Comparison of ENCODE assay signal across 8 mouse cellular contexts in genomic region chr17:35048932-35049440, GRCm38 (mm10). TPM values are rescaled to one million over a fixed set of nuclear protein-coding genes. Genes with fewer than 3 reads are reported as not detected.
DNase-seq lines count a peak whose midpoint lies in the region; ATAC-seq and TF ChIP-seq lines count a peak whose summit lies in the region.

No protein-coding gene starts in this region.

- DNase-seq in kidney, postnatal 0 days (ENCODE audit: low spot score), result no peak
- DNase-seq in kidney, adult 9 months, result no peak
- DNase-seq in liver, postnatal 0 days, result no peak
- no peak for DNase-seq in left cerebral cortex, adult 18-20 months (ENCODE audit: low spot score in 2 of 2)
- no peak for DNase-seq in ovary, postnatal 10 days (ENCODE audit: low spot score)
- no peak for DNase-seq in retina, embryonic 14.5 days (ENCODE audit: low spot score)

- no peak for TF ChIP-seq POLR2A in bone marrow macrophage, adult 2 months (IDR thresholded peaks at IDR 0.05; ENCODE audit: borderline replicate concordance, low read depth, low read length)

- H3K4me3 ChIP-seq in kidney, postnatal 0 days (replicated peaks; ENCODE audit: low read depth, low read length), result no peak overlapping the region
- H3K4me3 ChIP-seq in bone marrow macrophage, adult 2 months (ENCODE audit: insufficient read depth, low read length), result peak overlapping the region; percentile 86
- H3K4me3 ChIP-seq in hindbrain, embryonic 12.5 days, result no peak overlapping the region
- H3K4me3 ChIP-seq in liver, postnatal 0 days (ENCODE audit: low read depth, low read length), result peak overlapping the region; percentile 68

- 67% methylated on average over 5 of the region's 5 CpGs for WGBS in kidney, postnatal 0 days
- WGBS in hindbrain, embryonic 12.5 days, result 79% methylated on average over 5 of the region's 5 CpGs
- WGBS in liver, postnatal 0 days (ENCODE audit: insufficient replicate concordance), result 34% methylated on average over 5 of the region's 5 CpGs

- H3K27me3 ChIP-seq in kidney, postnatal 0 days (ENCODE audit: insufficient read depth, low read length), result no peaks in the 10 kb centered on the region
- H3K27me3 ChIP-seq in hindbrain, embryonic 12.5 days, result no peaks in the 10 kb centered on the region
- H3K27me3 ChIP-seq in liver, postnatal 0 days (ENCODE audit: insufficient read depth, low read length), result no peaks in the 10 kb centered on the region

- peak overlapping the region; percentile 98 for H3K27ac ChIP-seq in kidney, postnatal 0 days
- peak overlapping the region; percentile 99 for H3K27ac ChIP-seq in bone marrow macrophage, adult 2 months (ENCODE audit: insufficient read depth, low read depth, low read length)
- H3K27ac ChIP-seq in hindbrain, embryonic 12.5 days, result peak overlapping the region; percentile 93; the same call in 1 of the 2 replicates
- peak overlapping the region; percentile 98 for H3K27ac ChIP-seq in liver, postnatal 0 days (ENCODE audit: low read depth)

- H3K4me1 ChIP-seq in kidney, postnatal 0 days (replicated peaks; ENCODE audit: insufficient read depth, low read length), result peaks cover 32% of the 10 kb centered on the region
- H3K4me1 ChIP-seq in bone marrow macrophage, adult 2 months (ENCODE audit: control insufficient read depth, insufficient read depth, low read length), result peaks cover 47% of the 10 kb centered on the region
- peaks cover 56% of the 10 kb centered on the region for H3K4me1 ChIP-seq in hindbrain, embryonic 12.5 days
- peaks cover 61% of the 10 kb centered on the region for H3K4me1 ChIP-seq in liver, postnatal 0 days (ENCODE audit: insufficient read depth)

- no peaks in the 10 kb centered on the region for H3K9me3 ChIP-seq in kidney, postnatal 0 days (replicated peaks; ENCODE audit: low read length)
- H3K9me3 ChIP-seq in hindbrain, embryonic 12.5 days (replicated peaks), result no peaks in the 10 kb centered on the region
- H3K9me3 ChIP-seq in liver, postnatal 0 days (ENCODE audit: low read length), result no peaks in the 10 kb centered on the region

- no peak for TF ChIP-seq CTCF in kidney, postnatal 0 days (IDR thresholded peaks at IDR 0.05; ENCODE audit: low read depth)
- TF ChIP-seq CTCF in bone marrow macrophage, adult 2 months (IDR thresholded peaks at IDR 0.05; ENCODE audit: low read depth, low read length), result no peak
- no peak for TF ChIP-seq CTCF in liver, postnatal 0 days (IDR thresholded peaks at IDR 0.05; ENCODE audit: low read depth)

- H3K36me3 ChIP-seq in kidney, postnatal 0 days (ENCODE audit: insufficient read depth, low read length), result peaks cover 16% of the 10 kb centered on the region
- H3K36me3 ChIP-seq in hindbrain, embryonic 12.5 days, result peaks cover 4% of the 10 kb centered on the region
- peaks cover 18% of the 10 kb centered on the region for H3K36me3 ChIP-seq in liver, postnatal 0 days (replicated peaks; ENCODE audit: insufficient read depth, low read length)

- no peak for TF ChIP-seq EP300 in liver, postnatal 0 days (IDR thresholded peaks at IDR 0.05; ENCODE audit: low read depth)

- peak overlapping the region; percentile 81 for H3K4me2 ChIP-seq in kidney, postnatal 0 days (ENCODE audit: low read length)
- H3K4me2 ChIP-seq in hindbrain, embryonic 12.5 days (replicated peaks), result peak overlapping the region; percentile 79
- H3K4me2 ChIP-seq in liver, postnatal 0 days (ENCODE audit: low read depth, low read length), result peak overlapping the region; percentile 99

- no peak for ATAC-seq in kidney, postnatal 0 days (replicated peaks; ENCODE audit: low FRiP score, low read depth)
- ATAC-seq in hindbrain, embryonic 12.5 days (ENCODE audit: low FRiP score), result no peak
- ATAC-seq in liver, postnatal 0 days, result no peak

- peak overlapping the region; percentile 77; the same call in 1 of the 2 replicates for H3K9ac ChIP-seq in kidney, postnatal 0 days (ENCODE audit: low read depth, low read length)
- no peak overlapping the region for H3K9ac ChIP-seq in hindbrain, embryonic 12.5 days
- H3K9ac ChIP-seq in liver, postnatal 0 days (replicated peaks), result peak overlapping the region; percentile 87

RNA-seq across cellular contexts. Expression of gene Clic1, which starts 0.8 kb away (rescaled TPM):
- polyA plus RNA-seq in kidney, postnatal 0 days (2015; fragmentation: Nextera tagmentation; extraction: Ambion mirVana), result 266 and 282 TPM in 2 replicates
- 357 and 381 TPM in 2 replicates for polyA plus RNA-seq in bone marrow macrophage, adult 2 months (2012; ENCODE audit: insufficient read depth, insufficient read length, missing spikeins)
- 157 and 159 TPM in 2 replicates for polyA plus RNA-seq in hindbrain, embryonic 12.5 days (2016; fragmentation: Nextera tagmentation; extraction: Ambion mirVana)
- polyA plus RNA-seq in liver, postnatal 0 days (2015; fragmentation: Nextera tagmentation; extraction: Ambion mirVana), result 98.6 and 102 TPM in 2 replicates
- total RNA-seq in left cerebral cortex, adult 18-20 months (2021), result 10 to 100 TPM in 1 of 2 experiments, 1 to 10 TPM in 1; 9.1 to 10.2 TPM

RNA-seq across cellular contexts. Expression of gene Msh5, which starts 2.4 kb away (rescaled TPM):
- 2.7 and 3.0 TPM in 2 replicates for polyA plus RNA-seq in kidney, postnatal 0 days (2015; fragmentation: Nextera tagmentation; extraction: Ambion mirVana)
- polyA plus RNA-seq in bone marrow macrophage, adult 2 months (2012; ENCODE audit: insufficient read depth, insufficient read length, missing spikeins), result 2.4 and 3.2 TPM in 2 replicates
- 3.0 and 3.1 TPM in 2 replicates for polyA plus RNA-seq in hindbrain, embryonic 12.5 days (2016; fragmentation: Nextera tagmentation; extraction: Ambion mirVana)
- 3.8 and 4.2 TPM in 2 replicates for polyA plus RNA-seq in liver, postnatal 0 days (2015; fragmentation: Nextera tagmentation; extraction: Ambion mirVana)
- under 1 TPM; 0.65 to 0.68 TPM for total RNA-seq in left cerebral cortex, adult 18-20 months (2021)

RNA-seq across cellular contexts. Expression of gene Ddah2, which starts 9.8 kb away (rescaled TPM):
- 227 and 244 TPM in 2 replicates for polyA plus RNA-seq in kidney, postnatal 0 days (2015; fragmentation: Nextera tagmentation; extraction: Ambion mirVana)
- polyA plus RNA-seq in bone marrow macrophage, adult 2 months (2012; ENCODE audit: insufficient read depth, insufficient read length, missing spikeins), result 9.0 and 10.9 TPM in 2 replicates
- polyA plus RNA-seq in hindbrain, embryonic 12.5 days (2016; fragmentation: Nextera tagmentation; extraction: Ambion mirVana), result 512 and 517 TPM in 2 replicates
- 15.8 and 17.2 TPM in 2 replicates for polyA plus RNA-seq in liver, postnatal 0 days (2015; fragmentation: Nextera tagmentation; extraction: Ambion mirVana)
- total RNA-seq in left cerebral cortex, adult 18-20 months (2021), result 10 to 100 TPM in 1 of 2 experiments, 1 to 10 TPM in 1; 9.9 to 11.6 TPM

RNA-seq across cellular contexts. Expression of gene Ly6g6c, which starts 16.2 kb away (rescaled TPM):
- not detected in 2 replicates for polyA plus RNA-seq in kidney, postnatal 0 days (2015; fragmentation: Nextera tagmentation; extraction: Ambion mirVana)
- not detected in 2 replicates for polyA plus RNA-seq in bone marrow macrophage, adult 2 months (2012; ENCODE audit: insufficient read depth, insufficient read length, missing spikeins)
- not detected in 2 replicates for polyA plus RNA-seq in hindbrain, embryonic 12.5 days (2016; fragmentation: Nextera tagmentation; extraction: Ambion mirVana)
- 0.32 and 0.49 TPM in 2 replicates for polyA plus RNA-seq in liver, postnatal 0 days (2015; fragmentation: Nextera tagmentation; extraction: Ambion mirVana)
- not detected for total RNA-seq in left cerebral cortex, adult 18-20 months (2021)

RNA-seq across cellular contexts. Expression of gene Mpig6b, which starts 17.0 kb away (rescaled TPM):
- polyA plus RNA-seq in kidney, postnatal 0 days (2015; fragmentation: Nextera tagmentation; extraction: Ambion mirVana), result 0.36 and 0.45 TPM in 2 replicates
- not detected in 2 replicates for polyA plus RNA-seq in bone marrow macrophage, adult 2 months (2012; ENCODE audit: insufficient read depth, insufficient read length, missing spikeins)
- 0.46 and 0.52 TPM in 2 replicates for polyA plus RNA-seq in hindbrain, embryonic 12.5 days (2016; fragmentation: Nextera tagmentation; extraction: Ambion mirVana)
- 6.5 and 7.1 TPM in 2 replicates for polyA plus RNA-seq in liver, postnatal 0 days (2015; fragmentation: Nextera tagmentation; extraction: Ambion mirVana)
- not detected for total RNA-seq in left cerebral cortex, adult 18-20 months (2021)

Comparison
In these comparisons a context has a peak if more than half of its experiments do, and no peak if none do; other contexts are left out.
1. H3K4me3 ChIP-seq: peak in bone marrow macrophage, adult 2 months (single experiment) and liver, postnatal 0 days (single experiment); none in kidney, postnatal 0 days (single experiment) and hindbrain, embryonic 12.5 days (single experiment).
2. RNA of gene Ddah2, which starts 9.8 kb away (polyA plus RNA-seq): 512 to 517 TPM in hindbrain, embryonic 12.5 days and 227 to 244 TPM in kidney, postnatal 0 days; 15.8 to 17.2 TPM in liver, postnatal 0 days and 9.0 to 10.9 TPM in bone marrow macrophage, adult 2 months; every median in the first group is over 10 times any median in the second.
3. Peak in every context shown above with its lines, with median percentiles within 50 percentile points of each other: H3K27ac ChIP-seq and H3K4me2 ChIP-seq.